Mouse (Mus musculus) hindbrain, embryonic 16.5 days (tissue): Measurements from ENCODE around the gene Prox2. TPM values are rescaled to one million over a fixed set of nuclear protein-coding genes. Genes with fewer than 3 reads are reported as not detected.

Experiments
- ATAC-seq: fragments of 200-750 bp; cut with Nextera tagmentation; 2 replicates; pipeline ENCODE4 v1.8.0; 2017; ENCODE audit warnings: moderate TSS enrichment, moderate library complexity
- H3K27ac ChIP-seq: fragments of 300-500 bp; sonication (generic); 2 replicates; pipeline ENCODE4 v1.5.1; 2014; ENCODE audit warnings: low read depth, mild to moderate bottlenecking, control low read depth, low read length, moderate library complexity
- H3K27me3 ChIP-seq: fragments of 300-500 bp; sonication (generic); replicated peaks from 2 replicates; pipeline ENCODE4 v1.6.1; 2014; ENCODE audit warnings: low read length; ENCODE audit not compliant: control insufficient read depth, insufficient read depth
- H3K36me3 ChIP-seq: fragments of 300-500 bp; sonication (generic); 2 replicates; pipeline ENCODE4 v1.6.1; 2014; ENCODE audit warnings: mild to moderate bottlenecking, low read length, moderate library complexity, mixed read lengths; ENCODE audit not compliant: control insufficient read depth, insufficient read depth
- H3K4me1 ChIP-seq: fragments of 300-500 bp; sonication (generic); 2 replicates; pipeline ENCODE4 v1.6.1; 2014; ENCODE audit warnings: low read depth, low read length; ENCODE audit not compliant: control insufficient read depth, insufficient read depth
- H3K4me2 ChIP-seq: fragments of 300-500 bp; sonication (generic); 2 replicates; pipeline ENCODE4 v1.6.1; 2014; ENCODE audit warnings: mild to moderate bottlenecking, low read length, control low read depth, moderate library complexity
- H3K4me3 ChIP-seq: fragments of 300-500 bp; sonication (generic); 2 replicates; pipeline ENCODE4 v1.5.1; 2014; ENCODE audit warnings: mild to moderate bottlenecking, low read length, control low read depth, moderate library complexity
- H3K9ac ChIP-seq: fragments of 300-500 bp; sonication (generic); 2 replicates; pipeline ENCODE4 v1.6.1; 2014; ENCODE audit warnings: low read depth, mild to moderate bottlenecking, control low read depth, low read length, moderate library complexity
- H3K9me3 ChIP-seq: fragments of 300-500 bp; sonication (generic); 2 replicates; pipeline ENCODE4 v1.6.1; 2014; ENCODE audit warnings: mild to moderate bottlenecking, low read length, moderate library complexity; ENCODE audit not compliant: control insufficient read depth
- WGBS: fragments of 180-500 bp; shearing (Covaris S2); extraction: QIAGEN DNeasy Blood & Tissue Kit; methylation state at CpG from one replicate; pipeline ENCODE4 v1.1.7; 2014; 5-methylcytosine and 5-hydroxymethylcytosine counted together
- polyA plus RNA-seq: library from polyadenylated mRNA; unstranded; fragments of >200 nt; fragmentation: Nextera tagmentation; extraction: Ambion mirVana; gene quantifications from 2 replicates; pipeline ENCODE4 v1.2.1, GENCODE M21; 2015

Prox2 gene
- polyA plus RNA-seq, 1 experiment from 2014 or later = 1.2 TPM

- Histone ChIP-seq H3K4me3 (no peak overlapping the region), H3K27me3 (no peaks in the 10 kb centered on the region), H3K9me3 (no peaks in the 10 kb centered on the region), H3K4me1 (no peaks in the 10 kb centered on the region; the same call in 1 of the 2 replicates), H3K27ac (no peak overlapping the region), H3K4me2 (no peak overlapping the region), H3K36me3 (0 out of 2 replicates have a peak, but pooled peaks cover 5% of the 10 kb centered on the region), H3K9ac (no peak overlapping the region)
- WGBS = 86% methylated on average over 3 of the region's 3 CpGs
- ATAC-seq = no peak
Measured at GRCm38 (mm10) chr12:85091190-85091589, 19.4 kb downstream of the Prox2 start.

GRCm38 (mm10) chr12:85087845-85088244 is 22.7 kb downstream of the Prox2 start:
- no peak for ATAC-seq
- H3K36me3 ChIP-seq = 0 out of 2 replicates have a peak, but pooled peaks cover 5% of the 10 kb centered on the region
- no peaks in the 10 kb centered on the region for H3K4me1 ChIP-seq
- H3K9me3 ChIP-seq = no peaks in the 10 kb centered on the region
- no peak overlapping the region for H3K27ac ChIP-seq
- H3K9ac ChIP-seq = no peak overlapping the region
- H3K4me3 ChIP-seq = no peak overlapping the region
- WGBS = 89% methylated on average over 12 of the region's 12 CpGs
- H3K27me3 ChIP-seq = no peaks in the 10 kb centered on the region
- no peak overlapping the region for H3K4me2 ChIP-seq

GRCm38 (mm10) chr12:85084941-85085340 is 25.6 kb downstream of the Prox2 start:
- H3K9me3 ChIP-seq = no peaks in the 10 kb centered on the region
- 0 out of 2 replicates have a peak, but pooled peaks cover 5% of the 10 kb centered on the region for H3K36me3 ChIP-seq
- 89% methylated on average over 4 of the region's 4 CpGs for WGBS
- no peaks in the 10 kb centered on the region for H3K27me3 ChIP-seq
- H3K4me2 ChIP-seq = no peak overlapping the region
- no peak for ATAC-seq
- H3K27ac ChIP-seq = no peak overlapping the region
- no peaks in the 10 kb centered on the region for H3K4me1 ChIP-seq
- H3K4me3 ChIP-seq = no peak overlapping the region
- H3K9ac ChIP-seq = no peak overlapping the region

- ATAC-seq = no peak
- 95% methylated on average over 2 of the region's 2 CpGs for WGBS
- Histone ChIP-seq H3K4me1 (no peaks in the 10 kb centered on the region), H3K4me3 (no peak overlapping the region), H3K4me2 (no peak overlapping the region), H3K27ac (no peak overlapping the region), H3K9ac (no peak overlapping the region), H3K9me3 (no peaks in the 10 kb centered on the region), H3K27me3 (no peaks in the 10 kb centered on the region), H3K36me3 (0 out of 2 replicates have a peak, but pooled peaks cover 5% of the 10 kb centered on the region)
Measured at GRCm38 (mm10) chr12:85084257-85084656, 26.3 kb downstream of the Prox2 start.

- no peak overlapping the region for H3K27ac ChIP-seq
- H3K9ac ChIP-seq = no peak overlapping the region
- no peaks in the 10 kb centered on the region for H3K4me1 ChIP-seq
- no peak for ATAC-seq
- H3K36me3 ChIP-seq = peaks cover 5% of the 10 kb centered on the region; the same call in 1 of the 2 replicates
- 96% methylated on average over 3 of the region's 3 CpGs for WGBS
- no peaks in the 10 kb centered on the region for H3K9me3 ChIP-seq
- H3K4me2 ChIP-seq = no peak overlapping the region
- H3K4me3 ChIP-seq = no peak overlapping the region
- H3K27me3 ChIP-seq = no peaks in the 10 kb centered on the region
Measured at GRCm38 (mm10) chr12:85077100-85077499, 33.5 kb downstream of the Prox2 start.

GRCm38 (mm10) chr12:85071043-85071442 is 39.5 kb downstream of the Prox2 start:
- Histone ChIP-seq H3K36me3 (peaks cover 20% of the 10 kb centered on the region; the same call in 1 of the 2 replicates), H3K27me3 (no peaks in the 10 kb centered on the region)
- no peak for ATAC-seq

GRCm38 (mm10) chr12:85051218-85051617 is 59.3 kb downstream of the Prox2 start:
- WGBS = 46% methylated on average over 6 of the region's 6 CpGs
- no peak for ATAC-seq
- Histone ChIP-seq H3K9ac (no peak overlapping the region), H3K4me2 (no peak overlapping the region), H3K27ac (no peak overlapping the region), H3K4me3 (no peak overlapping the region), H3K9me3 (no peaks in the 10 kb centered on the region), H3K4me1 (no peaks in the 10 kb centered on the region), H3K36me3 (peaks cover 24% of the 10 kb centered on the region), H3K27me3 (no peaks in the 10 kb centered on the region)

More at GRCm38 (mm10) chr12:85071043-85071442, 39.5 kb downstream of the Prox2 start:
- Histone ChIP-seq H3K4me2 (no peak overlapping the region), H3K9ac (no peak overlapping the region), H3K27ac (no peak overlapping the region), H3K9me3 (no peaks in the 10 kb centered on the region), H3K4me1 (no peaks in the 10 kb centered on the region), H3K4me3 (no peak overlapping the region)

Other genes with a start within 250 kb of the Prox2 start
- gene Ltbp2, start 234.2 kb downstream of the Prox2 start, polyA plus RNA-seq = 0.20 and 0.31 TPM in 2 replicates
- gene Fcf1, start 139.9 kb downstream of the Prox2 start, polyA plus RNA-seq = 72.8 and 74.8 TPM in 2 replicates
- 29.3 and 36.0 TPM in 2 replicates for gene Arel1, start 139.9 kb downstream of the Prox2 start, polyA plus RNA-seq
- gene Ylpm1, start 114.4 kb downstream of the Prox2 start, polyA plus RNA-seq = 28.7 and 29.7 TPM in 2 replicates
- gene Dlst, start 74 bp upstream of the Prox2 start, polyA plus RNA-seq = 122 and 129 TPM in 2 replicates
- 39.0 and 39.4 TPM in 2 replicates for gene Rps6kl1, start 40.5 kb upstream of the Prox2 start, polyA plus RNA-seq
- 11.7 and 13.1 TPM in 2 replicates for gene Pgf, start 67.0 kb upstream of the Prox2 start, polyA plus RNA-seq
- 80.1 and 82.3 TPM in 2 replicates for gene Eif2b2, start 108.7 kb upstream of the Prox2 start, polyA plus RNA-seq
- gene Mlh3, start 159.8 kb upstream of the Prox2 start, polyA plus RNA-seq = 7.6 and 8.7 TPM in 2 replicates
- gene Acyp1, start 177.7 kb upstream of the Prox2 start, polyA plus RNA-seq = 47.1 and 58.4 TPM in 2 replicates
- gene Zc2hc1c, start 177.8 kb upstream of the Prox2 start, polyA plus RNA-seq = 1.7 and 1.8 TPM in 2 replicates
- gene Nek9, start 228.6 kb upstream of the Prox2 start, polyA plus RNA-seq = 9.9 and 13.7 TPM in 2 replicates